Mouse (Mus musculus) bone marrow macrophage, adult 2 months (primary cell): ENCODE data around the gene Hoxc6. TPM values are rescaled to one million over a fixed set of nuclear protein-coding genes. Genes with fewer than 3 reads are reported as not detected.

Experiments
- H3K27ac ChIP-seq: 2 replicates; pipeline ENCODE4 v1.5.1; 2012; ENCODE audit warnings: low read depth, low read length; ENCODE audit not compliant: insufficient read depth
- H3K4me1 ChIP-seq: 2 replicates; pipeline ENCODE4 v1.6.1; 2012; ENCODE audit warnings: low read length; ENCODE audit not compliant: control insufficient read depth, insufficient read depth
- H3K4me3 ChIP-seq: 2 replicates; pipeline ENCODE4 v1.5.1; 2012; ENCODE audit warnings: mild to moderate bottlenecking, low read length, moderate library complexity; ENCODE audit not compliant: insufficient read depth
- CTCF ChIP-seq: IDR thresholded peaks from 2 replicates; pipeline ENCODE4 v1.5.1; 2012; ENCODE audit warnings: low read depth, mild to moderate bottlenecking, low read length, moderate library complexity
- POLR2A ChIP-seq: IDR thresholded peaks from 2 replicates; pipeline ENCODE4 v1.6.1; 2012; ENCODE audit warnings: mild to moderate bottlenecking, low read depth, low read length, borderline replicate concordance
- polyA plus RNA-seq: library from polyadenylated mRNA; stranded (reverse); fragments of >200 nt; gene quantifications from 2 replicates; pipeline ENCODE4 v1.2.4, GENCODE M21; 2012; ENCODE audit not compliant: missing spikeins, insufficient read depth, insufficient read length

The Hoxc6 gene
- polyA plus RNA-seq, 1 experiment: not detected

DNA sequence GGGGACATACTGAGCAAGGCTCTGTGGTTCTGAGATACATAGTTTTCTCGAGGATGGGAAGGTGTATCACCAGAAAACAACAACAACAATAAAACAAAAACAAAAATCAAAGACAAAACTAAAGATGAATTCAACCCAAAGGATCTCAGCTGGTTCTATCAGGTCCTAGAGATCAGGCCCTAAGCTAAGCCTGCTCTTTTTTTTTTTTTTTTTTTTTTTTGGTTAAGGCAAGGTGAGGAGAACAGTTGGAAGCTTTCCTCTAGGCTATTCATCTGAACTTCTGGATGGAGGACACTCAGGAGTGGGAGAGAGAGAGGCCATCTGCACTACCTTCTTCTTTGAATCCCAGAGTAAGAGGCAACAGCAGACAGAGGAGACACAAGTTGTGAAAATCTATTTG lies 39.5 kb downstream of the Hoxc6 start:
- TF ChIP-seq CTCF (no peak), POLR2A (no peak)
- H3K4me1 ChIP-seq: no peaks in the 10 kb centered on the region
- no peak overlapping the region for H3K4me3 ChIP-seq
- H3K27ac ChIP-seq: no peak overlapping the region

DNA sequence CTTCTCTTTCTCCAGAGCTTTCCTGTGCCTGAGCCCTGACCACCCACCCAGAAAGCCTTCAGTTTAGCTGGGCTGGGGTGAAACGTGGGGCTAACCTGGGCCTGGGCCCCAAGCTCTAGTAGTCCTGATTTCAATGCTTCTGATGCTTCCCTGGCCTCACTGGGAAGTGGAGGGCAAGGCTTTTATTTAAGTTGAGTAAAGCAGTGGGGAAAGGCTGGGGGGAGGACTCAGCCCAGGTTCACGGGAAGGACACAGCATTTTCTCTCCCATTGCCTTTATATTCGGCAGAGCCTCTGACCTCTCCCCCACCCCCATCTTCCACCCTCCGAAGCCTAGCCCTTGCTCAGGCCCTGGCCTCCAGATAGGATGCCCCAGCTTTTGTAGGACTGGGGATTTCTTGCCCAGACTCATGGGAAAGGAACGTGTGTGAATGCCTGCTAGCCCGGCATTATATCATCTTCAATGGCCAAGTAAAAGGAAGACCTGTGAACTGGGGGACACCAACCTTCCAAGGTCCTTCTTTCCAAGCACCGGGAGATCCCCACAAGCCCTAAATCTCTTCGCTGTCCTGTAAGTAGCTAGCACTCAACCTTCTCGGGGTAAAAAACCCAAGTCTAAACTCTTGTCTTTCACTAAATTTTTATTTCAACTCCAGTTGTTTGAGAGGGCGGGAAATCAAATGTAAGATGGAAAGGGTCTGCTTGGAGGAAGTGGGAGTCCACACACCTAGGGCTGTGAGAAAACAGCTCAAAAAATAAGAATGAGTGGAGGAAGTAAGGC lies 40.8 kb downstream of the Hoxc6 start:
- no peak overlapping the region for H3K27ac ChIP-seq

DNA sequence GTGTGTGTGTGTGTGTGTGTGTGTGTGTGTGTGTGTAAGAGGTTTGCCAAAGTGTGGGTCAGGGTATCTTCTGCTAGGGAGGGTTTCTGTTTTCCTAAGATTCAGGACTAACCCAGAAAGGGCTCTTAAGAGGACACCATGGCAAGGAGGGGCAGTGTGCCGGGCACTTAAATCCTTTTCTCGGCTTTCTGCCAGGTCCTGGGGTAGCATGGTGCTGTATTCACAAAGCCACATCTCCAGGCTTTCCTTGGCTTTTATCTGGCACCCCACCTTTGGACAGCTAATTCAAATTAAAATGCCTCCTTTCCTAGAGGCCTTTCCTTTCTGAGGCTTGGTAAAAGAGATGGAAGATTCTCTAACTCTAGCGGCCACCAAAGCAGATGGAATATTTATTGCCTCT lies 41.6 kb downstream of the Hoxc6 start:
- Histone ChIP-seq H3K4me1 (no peaks in the 10 kb centered on the region), H3K27ac (no peak overlapping the region)

More for the DNA sequence above, 40.8 kb downstream of the Hoxc6 start:
- TF ChIP-seq POLR2A (no peak), CTCF (no peak)
- Histone ChIP-seq H3K4me3 (no peak overlapping the region), H3K4me1 (no peaks in the 10 kb centered on the region)

DNA sequence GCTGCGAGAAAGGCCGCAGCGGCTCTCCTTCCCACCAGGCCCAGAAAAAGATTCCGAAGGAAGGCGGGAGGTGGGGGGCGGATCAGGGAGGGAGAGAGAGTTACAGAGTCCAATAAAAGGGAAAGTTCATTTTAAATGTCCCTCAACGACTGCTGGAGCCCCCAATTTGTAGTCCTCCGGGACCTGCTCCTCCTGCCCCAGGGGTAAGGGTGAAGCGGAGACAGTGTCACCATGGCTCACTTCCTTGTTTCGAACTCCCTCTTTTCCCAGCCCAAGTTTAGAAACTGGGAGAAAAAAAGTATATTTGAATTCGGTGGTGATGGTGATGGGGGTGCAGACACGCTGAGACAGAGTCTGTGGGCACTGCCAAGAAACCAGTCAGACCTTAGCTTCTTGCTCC lies 42.5 kb downstream of the Hoxc6 start:
- Histone ChIP-seq H3K4me3 (no peak overlapping the region), H3K4me1 (no peaks in the 10 kb centered on the region), H3K27ac (no peak overlapping the region)
- TF ChIP-seq POLR2A (no peak), CTCF (no peak)

More for the DNA sequence above, 41.6 kb downstream of the Hoxc6 start:
- no peak overlapping the region for H3K4me3 ChIP-seq
- TF ChIP-seq CTCF (no peak), POLR2A (no peak)

DNA sequence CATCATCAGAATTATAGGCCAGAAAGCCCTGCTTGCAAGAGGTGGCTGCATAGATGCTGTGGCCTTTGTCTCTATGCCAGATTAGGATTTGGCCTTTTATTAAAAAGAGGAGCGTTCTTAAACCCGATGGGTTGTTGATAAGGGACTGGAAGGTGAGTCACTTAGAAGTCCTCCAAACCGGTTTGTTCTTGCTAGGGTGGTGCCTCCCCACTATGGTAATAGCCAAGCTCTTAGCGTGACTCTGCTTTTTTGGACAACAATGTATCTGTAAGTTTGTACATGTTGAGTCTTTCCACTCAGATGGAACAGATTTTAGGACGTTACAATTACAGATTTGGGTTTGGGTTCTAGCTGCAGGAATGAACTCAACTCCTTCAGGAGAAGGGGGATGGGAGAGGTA lies 43.6 kb downstream of the Hoxc6 start:
- Histone ChIP-seq H3K4me1 (no peaks in the 10 kb centered on the region), H3K27ac (no peak overlapping the region), H3K4me3 (no peak overlapping the region)
- TF ChIP-seq CTCF: no peak
- no peak for TF ChIP-seq POLR2A

DNA sequence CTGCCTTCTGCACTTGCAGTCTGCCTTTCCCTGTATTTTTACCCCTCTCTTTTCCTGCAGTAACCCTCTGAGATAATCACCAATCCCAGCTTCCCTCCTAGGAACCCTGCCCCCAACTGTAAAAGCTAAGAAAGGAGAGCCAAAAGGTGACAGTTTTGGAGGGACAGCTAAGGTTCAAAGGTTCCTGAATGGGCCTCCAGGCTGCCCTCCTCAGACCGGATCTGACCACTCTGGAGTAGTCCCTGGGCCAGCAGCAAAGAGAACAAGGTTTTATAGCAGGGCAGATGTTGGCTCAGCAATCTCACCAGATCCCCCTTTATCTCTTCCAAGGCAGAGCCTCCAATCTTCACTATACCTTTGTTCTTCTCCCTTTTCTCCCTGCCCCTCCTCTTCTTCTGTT lies 44.2 kb downstream of the Hoxc6 start:
- TF ChIP-seq POLR2A (no peak), CTCF (no peak)
- Histone ChIP-seq H3K27ac (no peak overlapping the region), H3K4me3 (no peak overlapping the region)

DNA sequence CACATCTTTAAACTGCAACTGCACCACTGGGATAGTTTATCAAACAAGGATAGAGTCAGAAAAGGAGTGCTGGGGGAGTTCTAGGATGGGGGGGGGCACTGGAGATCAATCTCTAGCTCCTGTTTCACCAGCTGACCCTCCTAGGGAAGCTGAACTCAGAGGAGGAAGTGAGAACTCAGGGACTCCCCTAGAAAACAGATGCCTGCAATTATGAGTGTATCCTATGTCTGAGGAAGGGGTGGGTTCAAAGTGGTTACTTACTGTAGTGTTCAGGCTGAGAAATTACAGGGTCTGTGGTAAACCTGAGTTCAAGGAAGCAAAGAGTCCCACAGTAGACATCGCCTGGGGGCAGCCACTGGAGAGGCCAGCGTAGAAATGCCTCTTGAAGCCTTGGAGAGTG lies 53.6 kb downstream of the Hoxc6 start:
- Histone ChIP-seq H3K4me1 (0 out of 2 replicates have a peak, but pooled peaks cover 2% of the 10 kb centered on the region), H3K4me3 (no peak overlapping the region), H3K27ac (no peak overlapping the region)
- TF ChIP-seq POLR2A (no peak), CTCF (no peak)

More for the DNA sequence above, 44.2 kb downstream of the Hoxc6 start:
- H3K4me1 ChIP-seq: no peaks in the 10 kb centered on the region

DNA sequence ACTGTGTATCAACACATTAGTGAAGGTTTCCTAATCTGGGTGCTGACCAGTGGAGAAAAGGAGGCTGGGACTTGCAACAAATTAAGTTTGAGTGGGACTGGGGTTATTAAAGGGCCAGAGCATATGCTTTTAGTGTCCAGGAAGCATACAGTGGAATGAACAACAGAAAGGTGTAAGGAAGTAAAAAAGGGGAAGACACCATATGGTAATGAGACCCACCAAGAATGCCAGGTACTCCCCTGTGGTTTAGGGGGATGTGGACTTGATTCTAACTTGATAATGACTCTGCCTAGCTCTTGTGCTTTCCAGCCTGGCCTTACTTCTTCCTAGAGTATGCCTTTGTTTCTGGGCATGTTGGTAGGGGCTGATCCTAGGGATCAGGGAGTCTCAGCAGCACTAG lies 55.2 kb downstream of the Hoxc6 start:
- TF ChIP-seq POLR2A: no peak
- no peak for TF ChIP-seq CTCF
- H3K4me1 ChIP-seq: 0 out of 2 replicates have a peak, but pooled peaks cover 2% of the 10 kb centered on the region
- H3K27ac ChIP-seq: no peak overlapping the region
- H3K4me3 ChIP-seq: no peak overlapping the region

DNA sequence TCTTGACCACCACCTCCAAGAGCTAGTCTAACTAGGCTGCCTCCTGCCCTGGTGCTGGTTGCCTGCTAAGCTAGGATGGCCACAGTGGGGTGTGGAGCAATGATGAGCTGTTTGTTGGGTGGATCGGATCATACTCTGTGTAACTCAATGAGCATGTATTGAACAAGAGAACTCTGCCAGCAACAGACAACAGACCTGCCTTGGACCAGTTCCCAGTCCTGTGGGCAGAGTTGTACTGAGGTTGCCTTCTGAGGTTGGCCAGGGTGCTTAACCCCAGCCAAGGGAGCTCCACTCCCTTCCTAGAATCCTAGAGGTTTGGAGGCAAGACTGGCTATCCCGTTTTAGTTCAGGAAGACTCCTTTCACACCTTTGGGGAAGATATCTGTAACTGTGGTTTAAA lies 58.3 kb downstream of the Hoxc6 start:
- Histone ChIP-seq H3K4me1 (0 out of 2 replicates have a peak, but pooled peaks cover 2% of the 10 kb centered on the region), H3K27ac (no peak overlapping the region), H3K4me3 (no peak overlapping the region)
- TF ChIP-seq POLR2A (no peak), CTCF (no peak)

DNA sequence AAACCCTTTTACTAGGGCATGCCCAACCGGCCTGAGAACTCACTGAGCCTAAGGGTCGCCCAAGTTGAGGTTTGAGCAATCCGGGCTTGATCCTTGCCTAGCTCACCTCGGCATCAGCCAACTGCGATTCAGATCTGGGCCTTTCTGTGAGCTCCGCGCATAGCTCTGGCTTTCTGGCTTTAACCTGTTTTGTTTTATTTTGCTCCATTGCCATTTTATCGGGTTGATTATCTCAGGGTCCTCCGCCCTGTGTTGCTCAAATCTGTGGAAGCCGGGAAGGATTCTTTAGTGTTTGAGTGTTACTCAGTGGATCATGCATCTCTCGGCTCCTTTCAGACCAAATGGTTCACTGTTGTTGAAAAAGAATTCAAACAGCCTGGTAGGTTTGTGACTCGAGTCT lies 60.7 kb downstream of the Hoxc6 start:
- Histone ChIP-seq H3K27ac (no peak overlapping the region), H3K4me1 (no peaks in the 10 kb centered on the region), H3K4me3 (no peak overlapping the region)
- TF ChIP-seq CTCF (no peak), POLR2A (no peak)
